Mouse (Mus musculus) liver, embryonic 18 days (tissue): ENCODE measurements around the gene Lamc1. TPM values are rescaled to one million over a fixed set of nuclear protein-coding genes. Genes with fewer than 3 reads are reported as not detected.

Experiments used
- polyA plus RNA-seq: library from polyadenylated mRNA; depleted of rRNA; stranded (reverse); fragments of >200 nt; gene quantifications from 2 replicates; pipeline ENCODE4 v1.2.3, GENCODE M21; 2012; rRNA removed

The Lamc1 gene
- 18.4 and 24.2 TPM in 2 replicates for polyA plus RNA-seq

GRCm38 (mm10) chr1:153332444-153333295, at the start of gene Lamc1:
Gene Lamc1 (minus strand): TSS chr1:153332786.

GRCm38 (mm10) chr1:153185828-153186803, 146.5 kb downstream of the Lamc1 start, which contains the start of gene Lamc2:
Gene Lamc2 (minus strand): TSS chr1:153186447.

Other genes starting within 250 kb of the Lamc1 start
- gene Lamc2, start 146.3 kb downstream of the Lamc1 start, polyA plus RNA-seq, result 0.42 and 0.49 TPM in 2 replicates
- 0.40 and 0.66 TPM in 2 replicates for gene Shcbp1l, start 92.4 kb upstream of the Lamc1 start, polyA plus RNA-seq
- 33.9 and 35.0 TPM in 2 replicates for gene Dhx9, start 154.9 kb upstream of the Lamc1 start, polyA plus RNA-seq
- 4.0 and 4.7 TPM in 2 replicates for gene Npl, start 217.3 kb upstream of the Lamc1 start, polyA plus RNA-seq